Mouse (Mus musculus) spleen, postnatal 4 days (tissue): ENCODE measurements around the gene Gpx3.
"Not testable (repeated sequence)": the region's sequence is repeated elsewhere in the genome, so short reads cannot be mapped to it uniquely, and the experiment has no call there.

Experiments
- DNase-seq, 2 experiments: peaks; one replicate each; pipeline ENCODE4 v3.0.0; 2022; ENCODE audit warnings: low spot score in 2 of 2

Gene Gpx3

GRCm38 (mm10) chr11:54881051-54881474 is 21.2 kb upstream of the Gpx3 start:
- DNase-seq: no peak

DNA sequence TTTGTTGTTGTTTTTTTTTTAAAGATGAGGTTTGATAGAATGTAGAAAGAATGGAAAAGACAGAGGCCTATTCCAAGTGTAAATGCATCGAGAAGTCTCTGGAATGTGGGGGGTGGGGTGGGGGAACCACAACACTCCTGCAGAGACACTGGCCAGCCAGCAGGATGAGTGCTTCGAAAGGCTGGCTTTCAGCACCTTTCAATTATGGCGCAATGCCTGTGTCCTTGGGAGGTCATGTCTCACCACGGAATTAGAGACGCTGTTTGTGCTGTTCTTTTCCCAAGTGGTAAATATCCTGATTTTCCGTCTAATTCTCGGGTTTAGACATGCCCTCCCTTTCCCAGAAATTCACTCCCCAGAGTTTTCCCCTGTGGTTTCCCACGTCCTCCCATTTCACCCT is 19.6 kb upstream of the Gpx3 start:
- no peak for DNase-seq

- DNase-seq: peak in 1 of 2 experiments; percentile 55
Measured at GRCm38 (mm10) chr11:54884197-54884828, 17.9 kb upstream of the Gpx3 start.

DNA sequence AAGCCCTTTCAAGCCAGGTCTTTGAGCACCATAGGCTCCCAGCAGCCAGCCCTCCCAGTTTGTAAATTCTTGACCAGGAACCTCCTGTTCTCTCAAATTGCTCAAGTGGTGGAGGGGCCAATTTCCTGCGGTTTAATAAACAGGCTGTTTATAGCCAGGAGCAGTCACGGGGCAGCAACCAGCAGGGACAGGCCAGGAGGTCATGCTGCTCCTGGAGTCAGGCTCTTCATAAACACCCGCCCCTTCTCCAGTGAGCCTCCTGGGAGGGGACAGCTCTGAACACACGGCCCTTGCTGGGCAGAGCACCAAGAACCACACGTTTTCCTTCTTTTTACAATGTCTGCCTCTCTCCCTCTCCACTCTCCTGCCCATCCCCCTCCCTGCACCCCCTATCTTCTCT is 17.3 kb upstream of the Gpx3 start:
- peak; percentile 20 to 61 for DNase-seq

- DNase-seq: no peak
Measured at GRCm38 (mm10) chr11:54885406-54885805, 16.8 kb upstream of the Gpx3 start.

GRCm38 (mm10) chr11:54887927-54888326 is 14.3 kb upstream of the Gpx3 start:
- no peak for DNase-seq

DNA sequence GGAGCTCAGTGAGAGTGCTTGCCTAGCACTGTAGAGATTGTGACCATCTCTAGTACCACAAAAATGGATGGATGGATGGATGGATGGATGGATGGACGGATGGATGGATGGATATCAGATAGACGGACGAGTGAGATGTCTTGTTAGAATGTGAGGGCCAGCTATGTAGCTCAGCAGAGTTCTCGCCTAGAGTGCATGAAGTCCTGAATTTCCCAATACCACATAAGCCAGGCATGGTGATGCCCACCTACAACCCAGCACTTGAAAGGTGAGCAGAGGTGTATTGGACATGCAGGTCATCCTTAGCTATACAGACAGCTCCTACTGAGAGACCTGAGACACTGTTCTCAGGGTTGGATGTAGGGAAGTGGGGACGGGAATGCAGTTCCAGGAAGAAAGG is 10.9 kb upstream of the Gpx3 start:
- DNase-seq: no peak

DNA sequence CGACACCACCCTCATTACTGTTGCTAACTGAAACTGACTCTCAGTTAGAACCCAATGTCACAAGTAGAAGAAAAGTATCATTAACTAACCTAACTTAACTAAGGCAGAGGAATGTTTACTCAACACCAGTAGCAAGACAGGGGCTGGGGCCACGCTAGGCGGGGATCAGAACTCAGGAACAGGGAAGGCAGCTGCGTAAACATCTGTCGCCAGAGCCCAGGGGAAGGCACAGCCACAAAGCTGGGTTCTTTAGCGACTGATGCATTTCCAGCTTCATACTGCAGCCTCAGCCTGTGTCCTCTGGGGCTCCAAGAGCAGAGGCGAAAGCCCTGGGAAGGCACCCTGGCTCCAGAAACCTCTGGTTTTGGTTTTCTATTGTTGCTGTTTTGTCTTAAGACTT is 10.2 kb upstream of the Gpx3 start:
- DNase-seq: no peak

GRCm38 (mm10) chr11:54894589-54894988 is 7.7 kb upstream of the Gpx3 start:
- DNase-seq: no peak

DNA sequence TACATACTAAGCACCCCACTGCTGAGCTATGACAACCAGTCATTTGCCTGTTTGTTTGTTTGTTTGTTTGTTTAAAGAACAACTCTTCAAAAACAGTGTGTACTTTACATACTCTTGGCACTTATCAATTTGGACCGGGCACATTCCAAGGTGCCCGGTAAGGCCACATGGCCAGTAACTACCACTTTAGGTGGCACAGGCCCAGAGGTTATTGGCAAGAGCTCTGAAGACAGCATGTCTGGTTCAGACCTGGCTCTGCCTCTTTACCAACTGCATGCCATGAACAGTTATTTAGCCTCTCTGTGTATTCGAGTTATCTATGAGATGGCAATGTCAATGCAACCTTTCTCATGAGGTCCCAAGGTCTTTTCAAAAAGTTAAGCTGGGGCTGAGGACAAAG is 5.6 kb upstream of the Gpx3 start:
- not testable (repeated sequence) for DNase-seq

- no peak for DNase-seq
Measured at GRCm38 (mm10) chr11:54897470-54897869, 4.8 kb upstream of the Gpx3 start.

- no peak for DNase-seq
Measured at GRCm38 (mm10) chr11:54899657-54900056, 2.6 kb upstream of the Gpx3 start.

- no peak for DNase-seq
Measured at GRCm38 (mm10) chr11:54903339-54903738, 1.1 kb downstream of the Gpx3 start.

GRCm38 (mm10) chr11:54903940-54904706 is 1.9 kb downstream of the Gpx3 start:
- DNase-seq: no peak

- no peak for DNase-seq
Measured at GRCm38 (mm10) chr11:54905086-54905485, 2.8 kb downstream of the Gpx3 start.

DNA sequence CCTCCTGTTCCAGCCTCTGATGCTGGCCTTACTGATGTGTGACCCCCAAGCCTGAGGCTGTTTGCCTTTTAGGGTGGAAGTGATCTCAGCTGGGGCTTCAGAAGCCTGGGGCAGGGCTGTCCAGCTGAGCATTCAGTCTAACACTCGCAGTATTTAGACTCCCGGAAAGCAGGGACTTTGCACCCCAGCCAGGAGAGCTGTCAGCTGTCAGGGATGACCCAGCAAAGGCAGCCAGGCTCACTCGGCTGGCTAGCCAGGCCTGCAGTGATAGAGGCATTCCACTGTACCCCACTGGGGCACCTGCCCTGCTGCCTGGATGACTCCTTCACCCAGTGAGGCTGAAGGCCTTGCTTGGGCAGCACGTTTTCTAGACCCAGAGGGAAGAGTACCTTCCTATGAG is 3.7 kb downstream of the Gpx3 start:
- no peak for DNase-seq

DNA sequence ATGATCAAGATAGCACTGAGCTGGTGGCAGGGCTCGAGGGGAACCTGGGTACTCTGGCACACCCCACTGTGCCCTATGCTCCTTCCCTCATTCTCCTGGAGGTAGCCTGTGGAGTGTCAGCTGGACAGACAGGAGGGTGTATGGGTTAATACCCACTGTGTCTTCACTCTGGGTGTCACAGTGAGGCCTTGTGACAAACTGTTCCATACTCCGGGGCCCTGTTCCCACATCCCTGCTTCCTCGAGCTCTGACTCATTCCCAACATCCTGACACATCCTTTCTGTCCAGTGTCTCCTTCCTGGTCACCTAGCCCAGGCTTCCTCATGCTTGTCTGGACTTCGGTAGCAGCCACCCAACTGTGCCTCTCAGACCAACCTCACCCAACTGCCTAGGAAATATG is 4.2 kb downstream of the Gpx3 start:
- DNase-seq: no peak

- DNase-seq: no peak
Measured at GRCm38 (mm10) chr11:54907259-54907658, 5.0 kb downstream of the Gpx3 start.

DNA sequence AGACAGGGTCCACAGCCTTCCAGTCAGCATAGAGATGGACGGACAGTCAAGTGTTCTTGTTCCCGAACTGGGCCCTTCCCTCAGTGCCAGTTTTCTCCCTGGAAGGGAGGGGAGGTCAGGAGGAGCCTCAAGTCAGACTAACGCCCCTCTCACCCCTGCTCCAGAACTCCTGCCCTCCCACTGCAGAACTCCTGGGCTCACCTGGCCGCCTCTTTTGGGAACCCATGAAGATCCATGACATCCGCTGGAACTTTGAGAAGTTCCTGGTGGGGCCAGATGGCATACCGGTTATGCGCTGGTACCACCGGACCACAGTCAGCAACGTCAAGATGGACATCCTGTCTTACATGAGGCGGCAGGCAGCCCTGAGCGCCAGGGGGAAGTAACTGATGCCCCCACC is 7.0 kb downstream of the Gpx3 start:
- DNase-seq: no peak

- no peak for DNase-seq
Measured at GRCm38 (mm10) chr11:54910081-54910665, 7.9 kb downstream of the Gpx3 start.

DNA sequence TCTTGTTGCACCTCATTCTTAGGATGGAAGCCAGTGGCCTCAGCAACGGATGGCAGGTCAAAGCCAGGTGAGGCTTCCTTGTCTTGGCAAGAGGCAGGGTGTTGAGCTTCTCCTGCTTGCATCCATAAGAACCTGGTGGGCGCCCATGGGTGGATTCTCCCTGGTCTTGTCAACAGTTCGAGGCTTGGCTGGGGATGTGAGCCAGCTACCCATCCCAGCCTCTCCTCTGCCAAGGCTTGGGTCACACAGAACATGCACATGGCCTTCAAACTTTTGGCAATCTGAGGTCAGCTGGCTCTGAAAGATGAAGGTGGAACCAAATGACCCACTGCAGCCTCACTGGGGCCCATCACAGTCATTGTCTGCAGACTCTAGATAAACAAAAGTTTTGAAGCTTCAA is 8.9 kb downstream of the Gpx3 start:
- DNase-seq: no peak

GRCm38 (mm10) chr11:54911671-54912502 is 9.6 kb downstream of the Gpx3 start:
- DNase-seq: no peak
